Mouse (Mus musculus) fat pad, adult 2 months (tissue): ENCODE measurements around the gene Olfr544.
"Not testable (repeated sequence)": the region's sequence is repeated elsewhere in the genome, so short reads cannot be mapped to it uniquely, and the experiment has no call there.

Source experiments
- DNase-seq: peaks from one replicate; pipeline ENCODE4 v3.0.0-alpha.2; 2011; ENCODE audit warnings: low read depth, low spot score; ENCODE audit errors: extremely low read depth

The Olfr544 gene

DNA sequence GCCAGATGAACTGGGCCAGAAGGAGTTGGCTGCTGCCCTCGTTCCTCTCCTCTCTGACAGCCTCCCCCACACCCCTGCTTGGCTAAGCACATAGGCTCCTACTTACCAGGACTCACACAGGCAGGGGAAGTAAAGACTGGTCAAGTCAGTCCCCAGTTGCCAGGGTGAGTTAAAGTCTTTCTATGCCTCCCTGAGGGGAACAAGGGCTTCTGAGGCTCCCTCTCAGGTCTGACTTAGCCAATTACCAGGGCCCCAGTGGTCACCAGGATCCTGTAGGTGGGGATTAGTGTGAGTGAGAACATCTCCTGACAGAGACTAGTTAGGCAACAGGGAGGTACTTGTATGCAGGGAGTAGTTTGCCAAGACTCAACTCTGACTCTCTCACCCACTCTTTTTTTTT is at the start of gene Olfr544:
Gene Olfr544, minus strand, starts transcription at position 153 of the 400 bp plus-strand sequence.
- DNase-seq = peak; percentile 72

DNA sequence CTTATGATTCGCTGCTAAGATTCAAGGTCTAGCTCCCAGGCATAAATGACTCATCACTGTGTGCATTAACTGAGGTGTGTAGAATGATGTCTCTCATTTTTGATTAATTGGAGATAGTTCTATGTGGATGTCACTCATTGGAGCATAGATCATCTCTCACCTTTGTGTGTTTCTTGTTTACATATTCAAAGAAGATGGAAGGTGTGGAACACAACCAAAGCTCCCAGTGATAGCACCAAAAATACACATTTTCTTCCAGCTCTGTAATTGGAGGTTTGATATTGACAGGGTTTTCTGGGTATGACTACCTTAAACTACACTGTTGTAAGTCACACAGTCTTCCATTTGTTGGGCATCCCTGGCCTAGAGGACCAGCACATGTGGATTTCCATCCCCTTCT is 46.3 kb upstream of the Olfr544 start, which contains the start of gene Olfr547:
Gene Olfr547, plus strand, starts transcription at position 301 of the 400 bp plus-strand sequence.
- DNase-seq = no peak

DNA sequence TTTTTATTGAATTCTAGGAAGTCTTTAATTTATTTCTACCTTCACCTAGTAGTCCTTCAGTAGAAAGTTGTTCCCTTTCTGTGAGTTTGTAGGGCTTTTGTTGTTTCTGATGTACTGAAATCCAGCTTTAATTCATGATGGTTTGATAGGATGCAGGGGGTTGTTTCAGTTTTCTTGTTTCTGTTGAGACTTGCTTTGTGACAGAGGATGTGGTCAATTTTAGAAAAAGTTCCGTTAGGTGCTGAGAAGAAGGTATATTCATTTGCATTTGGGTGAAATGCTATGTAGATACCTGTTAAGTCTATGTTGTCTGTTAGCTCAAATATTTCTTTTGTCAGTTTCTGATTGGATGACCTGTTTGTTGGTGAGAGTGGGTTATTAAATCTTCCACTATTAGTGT is 40.9 kb upstream of the Olfr544 start:
- no peak for DNase-seq

DNA sequence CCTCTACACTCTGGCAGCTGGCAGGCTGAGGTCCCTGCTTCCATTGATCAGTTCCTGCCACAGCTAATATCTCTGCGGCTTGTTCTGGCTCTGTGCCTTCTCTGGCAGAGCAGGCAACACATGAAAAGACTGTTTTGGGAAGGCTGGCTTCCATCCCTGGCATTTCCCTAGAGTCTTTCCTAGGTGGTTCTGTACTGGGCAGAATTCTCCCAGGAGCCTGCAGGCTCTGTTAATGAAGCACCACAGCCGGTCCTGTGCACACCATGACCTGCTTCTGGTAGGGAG is 28.9 kb upstream of the Olfr544 start:
- no peak for DNase-seq

DNA sequence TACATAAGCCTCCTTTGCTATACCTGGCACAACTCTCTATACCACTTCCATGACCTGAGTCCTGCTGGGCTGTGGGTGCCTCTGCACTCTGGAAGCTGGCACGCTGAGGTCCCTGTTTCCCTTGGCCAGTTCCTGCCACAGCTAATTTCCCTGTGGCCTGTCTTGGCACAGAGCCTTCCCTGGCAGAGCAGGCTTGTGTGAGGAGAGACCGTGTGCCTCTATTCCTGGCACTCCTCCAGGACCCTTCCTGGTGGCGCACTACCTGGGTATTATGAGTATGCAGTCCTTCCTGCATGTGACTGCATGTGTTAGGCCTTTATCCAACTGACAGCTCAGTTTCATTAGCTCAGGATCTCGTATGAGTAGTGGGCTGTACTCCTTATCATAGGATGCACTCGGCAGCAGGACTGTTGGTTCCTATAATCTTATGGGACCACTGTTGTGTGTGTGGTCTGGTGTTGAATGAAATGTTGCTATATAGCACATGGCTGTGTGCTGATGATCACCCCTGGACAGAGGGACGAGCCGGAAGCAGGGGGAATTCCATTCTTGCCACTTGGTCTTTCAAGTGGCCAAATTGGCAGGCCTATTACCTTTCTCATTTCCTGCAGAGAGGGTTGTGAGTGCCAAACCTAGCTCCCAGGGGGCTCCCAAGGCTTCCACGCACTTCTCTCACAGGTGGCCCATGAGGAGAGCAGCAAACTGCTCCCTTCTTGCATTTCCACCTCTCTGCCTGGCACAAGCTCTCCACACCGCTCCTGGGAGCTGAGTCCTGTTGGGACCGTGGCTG is 28.3 kb upstream of the Olfr544 start:
- DNase-seq = no peak

DNA sequence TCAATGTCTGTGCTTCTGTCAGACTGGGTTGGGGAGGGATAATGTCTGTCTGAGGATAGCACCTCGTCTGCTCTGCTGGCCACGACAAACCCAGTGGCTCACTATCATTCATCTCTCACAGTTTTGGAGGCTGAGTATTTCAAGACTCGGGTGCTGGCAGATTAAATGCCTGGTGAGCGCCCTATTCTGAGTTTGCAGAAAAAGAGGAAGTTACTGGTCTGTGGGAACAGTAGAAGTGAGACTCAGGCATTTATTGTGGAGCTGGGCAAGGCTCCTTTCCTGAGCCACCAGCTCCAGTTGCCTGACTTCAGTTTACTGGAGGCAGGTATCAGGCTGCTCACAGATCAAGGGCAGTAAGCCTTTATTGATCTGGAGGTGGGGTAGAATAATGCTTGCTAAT is 26.0 kb upstream of the Olfr544 start:
- no peak for DNase-seq

DNA sequence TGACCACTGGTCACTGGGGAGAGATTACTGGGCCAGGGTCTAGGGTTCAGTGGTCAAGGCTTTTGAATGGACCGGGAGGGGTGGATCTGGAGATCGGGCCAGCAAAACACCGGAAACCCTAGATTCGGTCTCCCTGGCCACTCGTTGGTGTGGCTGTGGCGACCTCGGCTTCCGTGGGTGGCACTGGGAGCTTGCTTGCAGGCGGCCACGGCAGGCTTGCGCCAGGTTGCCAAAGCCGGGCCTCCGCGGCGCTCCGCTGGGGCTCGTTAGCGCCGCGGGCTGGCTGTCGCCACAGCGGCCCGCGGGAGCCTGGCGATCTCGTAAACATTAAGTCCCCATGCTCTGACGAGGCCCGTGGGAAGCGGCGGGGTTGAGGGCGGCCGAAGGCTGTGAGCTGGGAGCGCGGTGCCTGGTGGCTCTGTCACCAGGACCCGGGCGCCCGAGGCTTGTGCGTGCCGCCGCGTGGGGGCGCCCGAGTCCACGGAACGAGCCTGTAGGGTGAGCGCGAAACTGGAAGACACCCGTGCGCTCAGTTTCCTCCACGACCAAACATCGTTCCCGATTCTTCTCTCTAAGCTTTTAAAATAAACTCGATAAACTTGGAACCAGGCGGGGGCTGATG is 24.8 kb upstream of the Olfr544 start:
- DNase-seq = no peak

DNA sequence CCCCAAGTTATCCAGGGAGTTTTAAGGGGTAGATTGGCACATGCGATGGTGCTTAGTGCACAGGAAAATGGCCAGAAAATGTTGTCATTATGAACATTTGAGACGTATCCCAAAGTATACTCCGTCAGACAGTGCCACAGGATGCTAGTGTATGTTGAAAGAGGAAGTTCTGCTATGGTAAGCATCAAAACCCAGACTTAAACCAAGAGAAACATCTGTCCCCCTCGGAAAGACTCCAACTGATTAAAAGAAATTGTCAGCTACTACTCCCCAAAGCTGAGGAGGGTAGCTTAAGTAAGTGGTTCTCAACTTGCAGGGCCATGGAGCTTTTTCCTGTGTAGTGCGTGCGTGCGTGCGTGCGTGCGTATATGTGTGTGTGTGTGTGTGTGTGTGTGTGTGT is 23.8 kb upstream of the Olfr544 start:
- no peak for DNase-seq

DNA sequence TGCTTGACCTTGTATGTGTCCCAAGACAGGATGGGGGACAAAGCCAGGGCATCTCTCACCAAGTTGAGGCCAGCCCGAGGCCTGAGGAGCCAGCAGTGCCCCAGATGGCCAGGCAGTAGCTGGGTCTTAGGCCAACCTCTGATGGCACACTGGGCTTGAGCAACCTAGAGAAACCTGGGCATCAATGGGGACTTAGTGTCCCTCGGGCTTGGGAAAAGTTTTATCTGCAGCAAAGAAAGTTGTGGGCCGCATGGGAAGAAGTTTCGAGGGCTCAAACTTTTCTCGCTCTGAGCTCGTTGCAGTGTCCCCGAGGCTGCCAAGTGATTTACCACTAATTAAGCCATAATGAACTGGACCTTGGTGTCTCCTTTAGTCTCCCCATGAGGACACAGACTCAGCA is 21.6 kb upstream of the Olfr544 start:
- no peak for DNase-seq

DNA sequence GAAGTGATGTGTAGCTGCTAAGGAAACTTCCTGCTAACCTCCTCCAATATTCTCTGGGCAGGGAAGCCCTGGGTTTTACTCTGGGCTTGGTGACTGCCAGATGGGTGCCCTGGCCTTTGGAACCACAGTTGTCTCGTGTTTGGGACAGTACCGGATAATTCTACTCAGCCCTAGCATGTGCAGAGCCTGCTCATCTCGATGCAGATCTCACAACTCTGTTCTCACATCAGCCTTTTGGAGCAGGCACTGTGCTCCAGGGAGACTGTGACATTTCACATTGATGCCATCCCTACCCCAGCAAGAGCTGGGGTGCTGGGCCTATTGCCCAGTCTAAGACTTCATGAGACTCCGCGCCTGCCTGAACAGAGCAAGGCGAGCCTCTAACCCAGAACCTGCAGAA is 20.6 kb upstream of the Olfr544 start:
- no peak for DNase-seq

DNA sequence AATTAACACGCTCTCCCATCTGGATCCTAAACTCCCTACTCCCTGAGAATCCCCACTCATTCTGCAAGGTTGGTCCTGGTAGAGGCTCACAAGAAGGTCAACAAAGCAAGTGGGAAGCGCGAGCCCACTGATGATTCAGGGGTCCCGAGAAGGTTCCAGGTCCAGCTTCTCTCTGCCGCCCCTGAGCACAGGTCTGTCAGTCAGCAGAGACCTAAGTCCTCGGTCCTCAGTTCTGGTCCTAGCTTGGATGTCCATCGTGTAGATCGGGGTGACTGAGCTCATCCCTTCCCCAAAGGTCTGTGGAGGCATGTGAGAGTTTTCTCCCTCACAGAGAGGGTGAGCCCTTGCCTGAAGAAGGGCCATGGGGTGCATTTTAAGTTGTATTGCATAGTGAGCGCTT is 20.0 kb upstream of the Olfr544 start:
- DNase-seq = no peak

DNA sequence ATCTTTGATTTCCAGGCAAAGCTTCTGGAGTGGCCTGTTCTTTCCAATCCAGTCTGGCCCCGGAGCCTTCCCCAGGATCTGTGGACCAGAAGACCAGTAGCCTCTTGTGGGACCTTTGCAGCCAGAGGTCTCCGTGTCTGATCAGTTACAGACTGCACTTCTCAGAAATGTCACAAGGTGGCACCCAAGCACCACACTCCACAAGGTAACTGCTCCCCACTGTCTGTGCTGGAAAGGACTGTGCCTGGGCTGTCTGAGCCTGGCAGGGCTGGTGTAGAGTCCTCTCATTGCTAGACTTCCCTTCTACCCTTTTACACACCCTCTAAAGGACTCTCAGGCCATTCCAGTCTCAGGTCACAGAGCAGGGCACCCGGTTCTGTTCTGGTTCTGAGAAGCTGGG is 18.7 kb upstream of the Olfr544 start:
- no peak for DNase-seq

DNA sequence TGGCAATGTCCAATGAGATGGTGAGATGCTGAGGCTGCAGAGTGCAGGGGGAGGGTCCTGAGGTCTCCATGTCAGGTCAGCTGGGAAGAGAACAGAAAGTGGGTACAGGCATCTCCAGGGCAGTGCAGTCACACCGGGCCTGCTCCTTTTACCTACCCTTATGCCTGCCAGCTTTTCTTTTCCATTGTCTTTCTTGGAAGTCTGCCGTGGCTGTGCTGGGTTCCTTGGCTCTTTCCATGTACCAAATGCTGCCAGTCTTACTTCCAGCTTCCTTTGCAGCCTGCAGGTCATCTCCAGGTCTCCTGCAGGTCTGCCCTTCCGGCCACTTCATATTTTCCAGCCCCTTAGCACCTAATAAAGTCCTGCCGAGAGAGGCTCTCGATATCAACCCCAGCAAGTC is 13.9 kb upstream of the Olfr544 start:
- no peak for DNase-seq

DNA sequence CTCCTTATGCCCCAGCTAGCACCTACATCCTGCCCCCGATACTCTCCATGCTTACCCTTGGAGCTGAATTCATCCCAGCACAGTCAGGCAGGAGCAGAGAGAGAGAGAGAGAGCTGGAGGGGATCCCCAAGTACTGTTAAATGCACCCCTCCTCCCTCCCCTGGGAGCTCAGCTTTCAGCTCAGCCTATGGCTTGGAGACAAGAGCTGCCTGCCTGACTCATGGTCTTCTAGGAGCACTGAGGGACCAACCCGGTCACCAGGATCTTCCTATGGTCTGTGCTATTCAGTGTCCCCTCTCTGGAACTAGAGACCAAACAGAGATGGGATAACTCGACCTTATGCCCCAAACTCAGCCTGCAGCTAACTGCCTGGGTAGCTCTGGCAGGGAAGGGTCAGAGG is 11.4 kb upstream of the Olfr544 start, which contains the start of gene Olfr545:
Gene Olfr545, minus strand, starts transcription at position 101 of the 400 bp plus-strand sequence.
- no peak for DNase-seq

DNA sequence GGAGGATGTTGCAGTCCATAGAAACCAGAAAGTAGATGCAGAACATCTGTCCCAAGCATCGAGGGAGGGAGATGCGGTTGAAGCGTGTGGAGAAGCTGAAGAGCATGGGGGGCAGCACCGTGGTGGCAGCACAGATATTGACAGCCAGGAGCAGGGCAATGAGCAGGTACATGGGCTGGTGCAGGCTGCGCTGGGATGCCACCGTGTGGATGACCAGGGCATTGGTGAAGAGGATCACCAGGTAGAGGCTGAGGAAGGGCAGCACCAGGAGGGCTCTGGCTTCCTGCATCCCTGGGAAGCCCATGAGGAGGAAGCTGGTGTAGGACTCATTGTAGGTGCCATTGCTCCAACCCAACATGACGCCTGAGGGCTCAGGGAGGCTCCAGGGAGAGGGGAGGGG is 6.3 kb upstream of the Olfr544 start:
- DNase-seq = not testable (repeated sequence)

DNA sequence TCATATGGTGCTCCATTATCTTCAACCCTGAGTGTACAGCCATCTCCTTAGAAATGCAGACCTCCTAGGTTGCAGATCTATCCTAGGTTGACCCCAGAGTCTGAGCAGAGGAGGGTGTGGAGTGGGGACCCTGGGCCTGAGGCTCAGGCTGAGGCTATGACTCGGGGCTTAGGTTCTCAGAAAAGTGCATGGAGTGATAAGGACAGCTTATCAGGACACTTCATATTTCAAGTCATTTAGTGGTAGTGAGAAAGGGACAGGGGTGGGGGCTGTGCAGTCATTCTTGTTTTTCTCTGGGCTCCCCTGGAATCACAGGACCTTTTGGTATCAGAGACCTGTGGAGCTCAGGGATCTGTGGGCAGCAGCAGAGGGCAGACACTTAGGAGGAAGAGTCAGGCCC is 2.0 kb downstream of the Olfr544 start:
- DNase-seq = no peak

DNA sequence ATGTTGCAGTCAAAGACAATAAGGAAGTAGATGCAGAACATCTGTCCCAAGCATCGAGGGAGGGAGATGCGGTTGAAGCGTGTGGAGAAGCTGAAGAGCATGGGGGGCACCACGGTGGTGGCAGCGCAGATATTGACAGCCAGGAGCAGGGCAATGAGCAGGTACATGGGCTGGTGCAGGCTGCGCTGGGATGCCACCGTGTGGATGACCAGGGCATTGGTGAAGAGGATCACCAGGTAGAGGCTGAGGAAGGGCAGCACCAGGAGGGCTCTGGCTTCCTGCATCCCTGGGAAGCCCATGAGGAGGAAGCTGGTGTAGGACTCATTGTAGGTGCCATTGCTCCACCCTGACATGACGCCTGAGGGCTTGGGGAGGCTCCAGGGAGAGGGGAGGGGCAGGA is 3.3 kb downstream of the Olfr544 start:
- DNase-seq = not testable (repeated sequence)

DNA sequence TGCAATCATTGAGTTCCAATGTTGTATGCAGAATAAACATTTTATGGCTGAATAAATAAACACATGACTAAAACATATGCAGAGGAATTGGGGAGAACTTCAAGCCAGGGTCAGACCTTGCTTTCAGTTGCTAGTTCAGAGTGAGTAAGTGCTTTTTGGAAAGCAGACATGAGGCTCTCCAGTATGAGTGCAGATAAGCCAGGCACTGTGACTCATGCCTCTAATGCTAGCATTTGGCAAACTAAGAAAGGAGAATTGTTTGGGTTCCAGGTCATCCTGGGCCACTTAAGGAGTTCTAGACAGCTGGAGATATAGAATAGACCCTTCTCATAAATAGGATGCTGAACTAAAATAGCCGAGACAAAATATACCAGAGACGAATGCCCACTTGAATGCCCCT is 4.4 kb downstream of the Olfr544 start:
- no peak for DNase-seq

DNA sequence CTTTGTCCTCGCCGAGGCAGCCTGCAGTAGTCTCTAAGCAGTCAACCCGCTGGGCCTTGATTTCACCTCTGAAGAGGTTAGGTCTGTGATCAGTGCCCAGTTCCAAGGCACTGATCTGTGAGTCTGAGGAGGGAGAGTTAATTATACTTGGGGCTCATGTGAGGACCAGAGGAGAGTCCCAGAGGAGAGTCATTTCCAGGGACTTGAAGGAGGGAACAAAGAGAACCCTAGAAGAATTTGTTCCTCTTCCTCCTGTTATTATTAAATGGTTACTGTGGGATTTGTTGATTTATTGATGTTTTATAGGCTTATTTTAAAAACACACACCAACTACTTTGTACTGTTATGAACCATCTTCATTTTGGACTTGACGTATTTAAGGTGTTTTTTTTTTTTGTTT is 6.5 kb downstream of the Olfr544 start, which contains the start of gene Olfr543:
Gene Olfr543, minus strand, starts transcription at position 101 of the 400 bp plus-strand sequence.
- DNase-seq = no peak

DNA sequence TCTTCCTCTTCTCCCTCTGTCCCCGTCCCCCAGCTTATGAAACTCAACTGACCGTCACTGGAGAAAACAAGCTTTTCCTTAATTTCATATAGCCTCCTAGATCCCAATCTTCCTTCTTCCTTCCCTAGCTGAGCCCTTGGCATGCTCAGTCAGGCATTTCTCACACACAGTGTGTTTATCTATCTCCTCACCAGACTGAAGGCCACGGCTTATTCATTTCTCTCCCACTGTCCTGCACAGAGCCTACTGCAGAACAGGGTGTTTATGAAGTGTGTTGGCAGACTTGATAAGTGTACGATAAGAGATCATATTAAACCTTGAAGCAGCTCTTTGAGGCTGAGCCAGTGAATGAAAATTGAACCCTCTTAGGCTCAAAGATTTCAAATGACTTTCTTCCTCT is 7.3 kb downstream of the Olfr544 start:
- DNase-seq = no peak

DNA sequence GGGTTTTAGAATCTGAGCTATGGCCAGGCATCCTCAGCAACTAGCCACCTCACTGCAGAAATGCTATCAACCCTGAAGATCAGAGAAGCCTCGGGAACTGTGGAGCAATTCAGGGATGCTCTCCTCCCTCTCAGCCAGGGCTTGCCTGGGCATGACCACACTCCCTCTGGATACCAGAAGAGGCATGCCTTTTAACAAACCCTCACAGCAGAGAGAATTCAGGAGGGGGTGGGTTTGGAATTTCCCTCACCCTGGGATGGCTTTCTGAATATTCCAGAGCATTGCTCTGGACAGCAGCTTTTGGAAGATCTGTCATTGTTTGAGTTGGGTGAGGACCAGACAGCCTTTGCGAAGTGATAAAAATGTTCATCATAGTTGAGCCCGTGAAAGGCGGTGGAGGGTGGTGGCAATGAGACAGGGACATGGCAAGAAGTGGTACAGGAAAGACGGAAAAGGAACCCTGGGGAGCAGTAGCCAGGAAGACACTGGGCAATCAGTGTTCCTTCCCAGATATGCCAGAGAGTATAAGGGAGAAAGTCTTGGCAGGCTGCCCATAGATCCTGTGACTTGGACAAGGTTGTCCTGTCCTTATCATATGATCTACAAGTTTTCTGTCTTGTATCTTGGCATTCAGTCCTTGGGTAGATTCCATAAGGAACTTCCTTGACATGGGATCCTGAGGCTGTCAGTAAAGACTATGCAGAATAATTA is 8.6 kb downstream of the Olfr544 start:
- peak; percentile 64 for DNase-seq

DNA sequence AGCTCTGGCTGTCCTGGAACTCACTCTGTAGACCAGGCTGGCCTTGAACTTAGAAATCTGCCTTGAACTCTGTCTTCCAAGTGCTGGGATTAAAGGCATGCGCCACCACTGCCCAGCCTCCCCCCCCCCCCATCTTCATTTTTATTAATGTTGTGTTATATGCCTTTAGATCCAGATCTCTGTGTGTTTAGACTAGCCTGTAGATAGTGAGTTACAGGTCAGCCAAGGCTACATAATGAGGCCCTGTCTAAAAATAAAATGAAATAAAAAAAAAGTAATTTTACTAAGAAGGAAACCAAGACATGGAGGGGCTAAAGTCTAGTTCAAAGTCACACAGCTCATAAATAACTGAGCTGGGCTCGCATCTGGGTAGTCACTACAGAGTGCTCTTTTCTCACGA is 9.2 kb downstream of the Olfr544 start:
- no peak for DNase-seq
